Mouse (Mus musculus): Measurements from ENCODE around the gene Wdr37. TPM values are rescaled to one million over a fixed set of nuclear protein-coding genes. Genes with fewer than 3 reads are reported as not detected.
"Not testable (repeated sequence)": the region's sequence is repeated elsewhere in the genome, so short reads cannot be mapped to it uniquely, and the experiment has no call there.

Wdr37 gene
- polyA plus RNA-seq, 2 experiments: 4.1 to 7.2 TPM

DNA sequence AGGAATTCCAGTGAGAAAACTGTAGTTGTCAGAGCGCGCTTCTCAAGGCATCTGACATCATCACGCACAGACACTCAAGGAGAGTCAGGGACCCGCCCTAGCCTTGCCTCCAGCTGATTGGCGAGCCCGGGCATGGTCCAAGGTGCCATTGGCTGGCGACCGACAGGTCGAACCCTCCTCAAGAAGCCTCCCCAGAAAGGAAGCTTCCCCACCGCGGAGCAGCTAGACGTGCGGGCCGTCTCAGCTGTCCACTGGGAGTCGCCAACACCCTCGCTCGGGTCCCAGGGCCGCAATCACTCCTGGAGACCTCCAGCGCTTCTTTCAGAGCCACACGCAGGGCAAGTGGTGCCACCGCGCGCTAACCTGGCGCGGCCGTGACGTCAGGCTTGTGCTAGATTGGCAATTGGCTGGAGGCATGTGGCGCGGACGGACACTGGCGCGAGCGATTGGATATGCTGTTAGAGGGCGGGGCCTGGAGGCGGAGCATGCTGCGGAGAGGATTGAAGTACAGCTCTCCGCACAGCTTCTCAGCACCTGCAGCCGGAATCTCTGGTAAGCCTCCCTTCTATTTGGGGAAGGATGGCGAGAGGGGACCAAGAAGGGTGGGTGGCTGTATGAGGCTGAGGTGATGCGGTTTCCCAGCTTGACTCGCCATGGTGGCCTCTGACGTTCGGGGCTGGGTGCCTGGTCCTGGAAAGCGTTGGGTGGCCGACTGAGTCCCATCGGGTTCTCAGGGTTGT is 13.9 kb upstream of the Wdr37 start, which contains the start of gene Idi1:
Idi1 (plus strand) TSS at position 57 of the 740 bp plus-strand sequence.
- Histone ChIP-seq H3K27me3 (ENCODE audit: control insufficient read depth, insufficient read depth, low read length) (no peaks in the 10 kb centered on the region), H3K9me3 (ENCODE audit: control insufficient read depth, low read length) (no peaks in the 10 kb centered on the region), H3K4me3 (ENCODE audit: insufficient read depth in 1 of 2, low read depth in 2 of 2, low read length in 2 of 2) (peak within 1 kb of the TSS; percentile 70 to 71), H3K4me2 (ENCODE audit: low read depth) (peak within 1 kb of the TSS; percentile 86), H3K4me1 (replicated peaks; ENCODE audit: control insufficient read depth in 2 of 2, insufficient read depth in 2 of 2, low read length in 1 of 2) (peaks cover 0 to 2% of the 10 kb centered on the region in 2 experiments; a peak in 1 of 4 replicates), H3K36me3 (replicated peaks; ENCODE audit: control insufficient read depth, insufficient read depth, low read depth) (peaks cover 9% of the 10 kb centered on the region), H3K9ac (replicated peaks) (peak within 1 kb of the TSS; percentile 75), H3K27ac (peak within 1 kb of the TSS; percentile 74)
- no peak for TF ChIP-seq CTCF (IDR thresholded peaks at IDR 0.05; ENCODE audit: low read depth)
- no peak for TF ChIP-seq EP300 (IDR thresholded peaks at IDR 0.05; ENCODE audit: low read depth)
- ATAC-seq (ENCODE audit: insufficient read depth) (peak; percentile 99), DNase-seq (ENCODE audit: low read depth in 3 of 3, low spot score in 3 of 3) (peak; percentile 93 to 94 (median 93))
- under 1% methylated on average over 46 of the region's 46 CpGs for WGBS (ENCODE audit: insufficient replicate concordance)

DNA sequence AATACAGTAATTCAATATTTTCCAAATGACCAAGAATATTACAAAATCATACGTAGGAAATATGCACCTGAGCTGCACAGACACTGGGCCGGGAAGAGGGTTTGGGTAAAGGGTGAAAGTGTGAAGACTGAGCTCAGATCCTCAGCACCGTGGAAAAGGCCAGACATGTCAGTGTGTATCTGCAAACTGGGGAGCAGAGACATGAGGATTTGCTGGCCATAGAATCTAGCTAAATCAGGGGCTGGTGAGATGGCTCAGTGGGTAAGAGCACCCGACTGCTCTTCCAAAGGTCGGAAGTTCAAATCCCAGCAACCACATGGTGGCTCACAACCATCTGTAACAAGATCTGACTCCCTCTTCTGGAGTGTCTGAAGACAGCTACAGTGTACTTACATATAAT is 12.2 kb upstream of the Wdr37 start:
- not testable (repeated sequence) for H3K4me2 ChIP-seq (ENCODE audit: low read depth); H3K9me3 ChIP-seq (ENCODE audit: control insufficient read depth, low read length); H3K36me3 ChIP-seq (replicated peaks; ENCODE audit: control insufficient read depth, insufficient read depth, low read depth); H3K27me3 ChIP-seq (ENCODE audit: control insufficient read depth, insufficient read depth, low read length); H3K27ac ChIP-seq; H3K4me1 ChIP-seq (replicated peaks; ENCODE audit: control insufficient read depth in 2 of 2, insufficient read depth in 2 of 2, low read length in 1 of 2); H3K9ac ChIP-seq (replicated peaks); H3K4me3 ChIP-seq (ENCODE audit: insufficient read depth in 1 of 2, low read depth in 2 of 2, low read length in 2 of 2); ATAC-seq (ENCODE audit: insufficient read depth); DNase-seq (ENCODE audit: low read depth in 3 of 3, low spot score in 3 of 3)
- 73% methylated on average over 5 of the region's 5 CpGs for WGBS (ENCODE audit: insufficient replicate concordance)

DNA sequence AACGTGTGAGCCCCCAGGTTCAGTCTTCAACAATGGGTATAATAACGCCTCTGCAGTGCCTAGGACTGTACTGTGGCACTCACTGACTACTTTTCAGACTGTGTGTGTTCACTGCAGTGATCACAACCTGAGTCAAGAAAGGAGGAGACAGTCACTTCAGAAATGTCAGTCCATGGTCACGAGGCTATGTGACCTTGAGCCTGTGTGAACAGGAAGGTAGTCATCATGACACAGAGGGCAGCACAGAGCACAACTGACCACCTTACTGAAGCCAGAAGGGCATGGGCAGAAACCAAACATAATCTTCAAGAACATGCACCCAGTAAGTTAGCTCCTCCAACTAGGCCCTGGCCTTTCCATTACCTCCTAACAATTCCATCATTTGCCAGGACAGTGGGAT is 9.9 kb upstream of the Wdr37 start:
- Histone ChIP-seq H3K27ac (no peak overlapping the region), H3K4me3 (ENCODE audit: insufficient read depth in 1 of 2, low read depth in 2 of 2, low read length in 2 of 2) (no peak overlapping the region), H3K4me2 (ENCODE audit: low read depth) (no peak overlapping the region), H3K36me3 (replicated peaks; ENCODE audit: control insufficient read depth, insufficient read depth, low read depth) (no peaks in the 10 kb centered on the region), H3K4me1 (replicated peaks; ENCODE audit: control insufficient read depth in 2 of 2, insufficient read depth in 2 of 2, low read length in 1 of 2) (no peaks in the 10 kb centered on the region), H3K27me3 (ENCODE audit: control insufficient read depth, insufficient read depth, low read length) (no peaks in the 10 kb centered on the region), H3K9me3 (ENCODE audit: control insufficient read depth, low read length) (no peaks in the 10 kb centered on the region), H3K9ac (replicated peaks) (no peak overlapping the region)
- DNase-seq (ENCODE audit: low read depth in 3 of 3, low spot score in 3 of 3): no peak
- ATAC-seq (ENCODE audit: insufficient read depth): no peak
- 58% methylated on average over 3 of the region's 3 CpGs for WGBS (ENCODE audit: insufficient replicate concordance)
- TF ChIP-seq CTCF (IDR thresholded peaks at IDR 0.05; ENCODE audit: low read depth) (no peak), EP300 (IDR thresholded peaks at IDR 0.05; ENCODE audit: low read depth) (no peak)

DNA sequence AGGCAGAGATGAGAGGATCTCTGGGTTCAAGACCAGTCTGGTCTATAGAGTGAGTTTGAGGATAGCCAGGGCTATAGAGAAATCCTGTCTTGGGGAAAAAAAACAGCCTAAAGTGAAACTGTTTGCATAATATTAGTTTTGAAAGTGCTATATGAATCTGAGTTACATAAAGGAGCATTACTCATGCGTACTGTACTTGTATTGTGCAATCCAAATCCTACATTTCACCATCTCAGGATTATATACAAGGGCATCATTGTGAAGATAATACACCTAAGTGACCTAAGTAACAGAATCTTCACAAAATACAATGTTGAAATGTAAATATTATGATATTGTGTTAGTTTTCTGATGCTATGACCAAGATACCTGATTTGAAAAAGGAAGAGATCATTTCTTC is 2.1 kb upstream of the Wdr37 start:
- WGBS (ENCODE audit: insufficient replicate concordance): 88% methylated on average over 1 of the region's 1 CpGs
- peaks cover 7 to 8% of the 10 kb centered on the region in 2 experiments for H3K4me1 ChIP-seq (replicated peaks; ENCODE audit: control insufficient read depth in 2 of 2, insufficient read depth in 2 of 2, low read length in 1 of 2)
- H3K9ac ChIP-seq (replicated peaks): no peak overlapping the region
- H3K4me3 ChIP-seq (ENCODE audit: insufficient read depth in 1 of 2, low read depth in 2 of 2, low read length in 2 of 2): no peak overlapping the region
- no peak for ATAC-seq (ENCODE audit: insufficient read depth)
- H3K36me3 ChIP-seq (replicated peaks; ENCODE audit: control insufficient read depth, insufficient read depth, low read depth): no peaks in the 10 kb centered on the region
- no peak for DNase-seq (ENCODE audit: low read depth in 3 of 3, low spot score in 3 of 3)
- H3K9me3 ChIP-seq (ENCODE audit: control insufficient read depth, low read length): no peaks in the 10 kb centered on the region
- TF ChIP-seq CTCF (IDR thresholded peaks at IDR 0.05; ENCODE audit: low read depth) (no peak), EP300 (IDR thresholded peaks at IDR 0.05; ENCODE audit: low read depth) (no peak)
- H3K4me2 ChIP-seq (ENCODE audit: low read depth): no peak overlapping the region
- H3K27me3 ChIP-seq (ENCODE audit: control insufficient read depth, insufficient read depth, low read length): no peaks in the 10 kb centered on the region
- no peak overlapping the region for H3K27ac ChIP-seq

DNA sequence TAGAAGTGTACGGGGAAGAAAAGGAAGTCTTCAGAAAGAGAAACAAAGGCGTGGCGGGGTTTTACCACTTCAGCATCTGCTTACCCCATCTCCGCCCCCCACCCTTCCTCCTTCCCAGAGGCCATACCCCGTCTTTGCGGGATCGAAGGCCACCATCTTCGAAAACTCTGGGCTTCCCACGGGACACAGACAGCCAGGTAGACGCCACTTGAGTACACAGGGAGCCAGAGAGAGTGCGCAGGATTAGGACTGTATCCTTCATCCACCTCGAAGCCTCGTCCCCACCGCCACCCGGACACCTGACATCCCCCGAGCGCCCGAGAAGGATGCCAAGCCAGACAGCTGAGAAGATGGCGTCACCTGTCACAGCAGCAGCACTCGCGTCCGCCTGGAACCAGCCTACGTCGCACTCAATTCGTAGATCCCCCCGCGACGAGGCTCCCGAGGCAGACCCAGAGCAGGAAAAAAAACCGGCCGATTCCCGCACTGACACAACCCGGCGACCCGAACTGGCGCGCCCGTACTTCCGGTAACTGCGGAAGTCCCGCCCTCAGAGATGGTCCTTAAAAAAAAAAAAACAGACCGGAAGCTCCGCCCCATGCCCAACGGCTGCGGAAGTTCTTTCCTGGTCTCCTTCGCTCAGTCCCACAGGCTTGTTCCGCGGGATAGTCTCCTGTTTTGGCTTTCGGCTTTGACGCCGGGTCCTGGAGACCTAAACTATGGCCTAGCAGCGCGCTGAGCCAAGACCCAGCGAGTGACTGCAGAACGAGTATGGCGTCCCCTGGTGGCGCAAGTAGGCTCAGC is 997 bp downstream of the Wdr37 start:
- Histone ChIP-seq H3K27me3 (ENCODE audit: control insufficient read depth, insufficient read depth, low read length) (no peaks in the 10 kb centered on the region), H3K9ac (replicated peaks) (peak overlapping the region; percentile 93), H3K27ac (peak overlapping the region; percentile 95), H3K4me1 (replicated peaks; ENCODE audit: control insufficient read depth in 2 of 2, insufficient read depth in 2 of 2, low read length in 1 of 2) (peaks cover 7 to 8% of the 10 kb centered on the region in 2 experiments), H3K36me3 (replicated peaks; ENCODE audit: control insufficient read depth, insufficient read depth, low read depth) (no peaks in the 10 kb centered on the region), H3K4me3 (ENCODE audit: insufficient read depth in 1 of 2, low read depth in 2 of 2, low read length in 2 of 2) (peak overlapping the region; percentile 89 to 98), H3K4me2 (ENCODE audit: low read depth) (peak overlapping the region; percentile 94), H3K9me3 (ENCODE audit: control insufficient read depth, low read length) (no peaks in the 10 kb centered on the region)
- peak; percentile 76 to 81 (median 79) for DNase-seq (ENCODE audit: low read depth in 3 of 3, low spot score in 3 of 3)
- TF ChIP-seq CTCF (IDR thresholded peaks at IDR 0.05; ENCODE audit: low read depth) (peak; percentile 100), EP300 (IDR thresholded peaks at IDR 0.05; ENCODE audit: low read depth) (peak; percentile 36; the same call in 1 of the 2 replicates)
- under 1% methylated on average over 57 of the region's 57 CpGs for WGBS (ENCODE audit: insufficient replicate concordance)
- peak; percentile 84 for ATAC-seq (ENCODE audit: insufficient read depth)

Measured in liver, embryonic 14.5 days (tissue).